Mouse (Mus musculus) layer of hippocampus, adult 9-11 months (tissue): ENCODE measurements around the gene Nme3.

Experiments used
- DNase-seq: peaks from one replicate; pipeline ENCODE4 v3.0.0; 2022

Gene Nme3

DNA sequence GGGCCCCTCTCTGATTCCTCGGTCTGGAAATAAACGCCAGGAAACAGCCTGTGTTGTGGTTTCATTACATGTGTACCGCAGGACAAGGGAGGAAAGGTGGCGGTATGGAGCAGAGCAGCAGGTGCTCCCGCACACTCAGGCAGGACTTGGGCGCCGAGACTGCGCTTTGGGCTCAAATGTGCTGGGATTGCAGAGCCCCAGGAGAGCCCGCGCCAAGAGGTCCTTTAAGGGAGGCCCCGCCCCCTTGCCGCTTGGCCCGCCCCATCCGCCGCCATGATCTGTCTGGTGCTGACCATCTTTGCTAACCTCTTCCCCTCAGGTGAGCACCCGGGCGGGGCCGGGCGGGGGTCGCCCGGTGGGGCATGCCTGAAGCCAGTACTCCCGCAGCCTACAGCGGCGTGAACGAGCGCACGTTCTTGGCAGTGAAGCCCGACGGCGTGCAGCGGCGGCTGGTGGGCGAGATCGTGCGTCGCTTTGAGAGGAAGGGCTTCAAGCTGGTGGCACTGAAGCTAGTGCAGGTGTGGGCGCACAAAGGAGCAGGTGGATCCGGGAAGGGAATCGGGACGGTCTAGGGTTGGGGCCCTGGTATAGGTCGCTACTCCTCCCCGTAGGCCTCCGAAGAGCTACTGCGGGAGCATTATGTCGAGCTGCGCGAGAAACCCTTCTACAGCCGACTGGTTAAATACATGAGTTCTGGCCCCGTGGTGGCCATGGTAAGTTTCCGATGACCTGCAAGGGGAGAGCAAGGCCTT, at the start of gene Nme3:
Gene Nme3, plus strand, starts transcription at position 260 of the 752 bp plus-strand sequence.
- DNase-seq, result peak; percentile 77

DNA sequence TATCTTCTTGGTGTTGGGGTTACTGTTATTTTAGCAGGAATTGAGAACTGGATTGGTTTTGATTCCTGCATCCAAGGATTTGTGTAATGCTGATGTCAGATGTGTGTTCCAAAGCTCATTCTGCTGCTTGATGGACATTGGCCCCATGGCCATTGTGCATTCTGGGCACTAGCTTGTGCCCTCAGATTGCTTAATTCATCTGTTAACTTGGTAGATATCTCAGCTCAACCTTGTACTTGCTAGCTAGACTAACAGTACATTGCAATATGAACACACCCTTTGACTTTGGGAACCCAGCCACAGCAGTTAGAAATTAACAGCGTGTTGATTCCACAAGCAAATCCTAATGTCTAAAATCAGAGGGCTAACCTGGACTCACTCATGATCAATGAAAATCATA, 48.9 kb upstream of the Nme3 start:
- no peak for DNase-seq

- no peak for DNase-seq
These were observed 47.7 kb upstream of the Nme3 start for GRCm38 (mm10) chr17:24848600-24849031.

DNA sequence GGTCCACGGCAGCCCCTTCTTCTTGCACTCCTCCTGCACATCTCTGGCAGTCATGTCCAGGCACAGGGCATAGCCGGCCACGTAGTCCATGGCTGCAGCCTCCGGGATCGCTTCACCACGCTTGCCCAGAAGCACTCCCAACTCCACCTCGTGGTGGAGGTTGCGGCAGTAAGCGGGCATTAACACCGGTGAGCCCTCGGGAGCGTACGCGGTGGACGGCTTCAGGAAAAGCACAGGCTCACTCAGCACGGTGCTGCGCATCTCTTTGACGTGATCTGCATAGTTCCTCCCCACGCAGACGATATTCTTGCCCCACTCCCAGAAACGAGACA, 46.6 kb upstream of the Nme3 start:
- no peak for DNase-seq

DNA sequence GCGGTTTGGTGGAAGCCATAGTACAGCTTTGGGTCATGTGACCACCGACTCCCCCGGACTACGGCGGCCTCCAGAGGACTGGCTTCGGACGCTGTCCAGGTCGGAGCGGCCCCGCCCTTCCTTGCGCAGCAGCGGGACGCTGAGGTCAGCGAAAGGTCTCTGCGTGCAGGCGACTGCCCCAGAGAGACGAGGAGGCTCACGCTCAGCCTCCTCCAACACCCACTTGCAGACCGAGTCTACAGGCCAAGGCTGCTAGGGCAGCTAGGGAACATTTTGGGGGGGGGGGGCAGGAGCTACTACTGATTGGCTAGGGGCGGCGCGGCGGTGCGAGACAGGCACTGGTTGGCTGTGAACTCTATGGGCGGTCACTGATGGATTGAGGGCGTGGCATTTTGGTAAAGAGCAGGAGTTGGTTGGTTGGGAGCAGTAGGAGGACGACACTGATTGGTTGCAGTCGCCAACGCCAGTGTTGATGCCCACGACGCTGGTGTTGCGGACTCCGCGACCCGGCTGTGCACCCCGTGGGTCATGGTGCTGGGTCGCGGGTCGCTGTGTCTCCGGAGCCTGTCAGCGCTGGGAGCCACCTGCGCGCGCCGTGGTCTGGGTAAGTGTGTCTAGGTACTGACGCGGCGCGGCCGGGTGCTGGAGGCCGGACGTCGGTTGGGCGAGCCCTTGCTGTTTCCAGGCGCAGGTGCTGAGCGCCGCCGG, 46.1 kb upstream of the Nme3 start, which contains the start of gene Fahd1:
Gene Fahd1, minus strand, starts transcription at position 300 of the 708 bp plus-strand sequence.
- peak; percentile 99 for DNase-seq

GRCm38 (mm10) chr17:24850773-24851127, 45.5 kb upstream of the Nme3 start:
- no peak for DNase-seq

GRCm38 (mm10) chr17:24851381-24852125, 44.7 kb upstream of the Nme3 start:
- DNase-seq, result no peak

- no peak for DNase-seq
These were observed 40.3 kb upstream of the Nme3 start for GRCm38 (mm10) chr17:24855838-24856464.

GRCm38 (mm10) chr17:24856589-24856988, 39.7 kb upstream of the Nme3 start:
- no peak for DNase-seq

- no peak for DNase-seq
These were observed 38.3 kb upstream of the Nme3 start for GRCm38 (mm10) chr17:24857831-24858470.

DNA sequence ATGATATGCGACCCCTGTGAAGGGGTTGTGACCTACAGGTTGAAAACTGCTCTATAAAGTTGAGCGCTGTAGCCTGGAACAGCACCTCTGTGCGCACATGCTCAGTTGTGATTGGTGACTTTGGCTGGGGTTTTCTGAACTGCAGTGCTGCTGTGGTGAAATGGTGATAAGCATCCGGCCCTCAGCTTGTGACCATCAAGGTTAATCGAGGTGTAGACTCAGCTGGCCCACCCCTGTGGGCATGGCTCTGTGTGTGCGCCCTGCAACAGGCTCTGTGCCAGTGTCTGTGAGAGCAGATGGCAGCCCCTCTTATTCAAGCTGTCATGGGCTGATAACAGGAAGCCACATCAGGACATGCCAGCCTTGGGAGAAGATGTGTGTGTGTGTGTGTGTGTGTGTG, 37.3 kb upstream of the Nme3 start:
- DNase-seq, result peak; percentile 52

- DNase-seq, result no peak
These were observed 36.2 kb upstream of the Nme3 start for GRCm38 (mm10) chr17:24860076-24860475.

- DNase-seq, result no peak
These were observed 34.5 kb upstream of the Nme3 start for GRCm38 (mm10) chr17:24861785-24862184.

DNA sequence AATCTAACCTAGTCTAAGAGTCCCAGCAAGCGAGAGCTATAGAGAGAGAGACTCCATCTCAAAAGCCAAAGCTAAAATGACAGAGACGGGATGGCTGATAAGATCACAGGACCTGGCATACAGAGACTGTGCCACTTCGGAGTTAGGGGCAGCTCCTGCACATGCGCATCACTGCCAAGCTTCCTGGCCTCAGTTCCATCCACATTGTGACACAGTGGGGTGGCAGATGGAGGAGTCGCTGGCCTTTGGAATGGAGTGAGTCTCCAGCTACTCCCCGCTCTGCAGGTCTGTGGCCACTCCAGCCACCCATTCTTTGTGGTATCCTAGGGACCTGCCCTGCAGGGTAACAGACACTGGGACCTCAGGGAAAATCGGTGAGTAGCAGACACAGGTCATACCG, 30.5 kb upstream of the Nme3 start, which contains the start of gene Igfals:
Gene Igfals, plus strand, starts transcription at position 222 of the 400 bp plus-strand sequence.
- DNase-seq, result no peak

GRCm38 (mm10) chr17:24867914-24868313, 28.4 kb upstream of the Nme3 start:
- peak; percentile 61 for DNase-seq

DNA sequence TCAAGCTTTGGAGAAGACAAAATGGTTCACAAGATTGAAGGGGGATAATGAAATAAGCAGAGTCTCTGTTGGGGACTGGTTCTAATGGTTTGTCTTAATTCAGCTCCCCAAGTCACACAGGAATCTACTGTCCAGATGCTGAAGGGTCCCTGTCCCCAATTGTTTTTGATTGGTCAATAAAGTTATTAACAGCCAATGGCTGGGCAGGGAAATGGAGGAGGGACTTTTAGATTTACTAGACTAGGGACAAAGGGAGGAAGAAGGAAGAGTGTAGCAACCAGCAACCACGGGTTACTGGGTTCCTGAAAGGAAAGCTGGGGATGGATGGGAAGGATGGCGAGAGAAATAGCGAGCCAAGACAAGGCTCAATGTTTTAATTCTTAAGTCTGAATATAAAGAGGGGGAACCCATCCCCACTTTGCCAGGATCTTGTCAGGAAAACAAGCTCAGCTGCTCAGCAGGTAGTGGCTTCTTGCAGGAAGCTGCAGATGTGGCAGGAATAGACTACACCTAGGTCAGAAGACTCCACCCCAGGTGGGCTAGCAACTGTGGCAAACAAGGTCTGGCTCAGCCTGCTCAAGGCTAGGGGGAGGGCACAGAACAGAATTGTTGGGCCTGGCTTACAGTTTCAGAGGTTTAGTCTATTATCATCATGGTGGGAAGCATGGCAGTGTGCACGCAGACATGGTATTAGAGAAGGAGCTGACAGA, 22.4 kb upstream of the Nme3 start:
- no peak for DNase-seq

GRCm38 (mm10) chr17:24874405-24874745, 21.9 kb upstream of the Nme3 start:
- DNase-seq, result no peak

DNA sequence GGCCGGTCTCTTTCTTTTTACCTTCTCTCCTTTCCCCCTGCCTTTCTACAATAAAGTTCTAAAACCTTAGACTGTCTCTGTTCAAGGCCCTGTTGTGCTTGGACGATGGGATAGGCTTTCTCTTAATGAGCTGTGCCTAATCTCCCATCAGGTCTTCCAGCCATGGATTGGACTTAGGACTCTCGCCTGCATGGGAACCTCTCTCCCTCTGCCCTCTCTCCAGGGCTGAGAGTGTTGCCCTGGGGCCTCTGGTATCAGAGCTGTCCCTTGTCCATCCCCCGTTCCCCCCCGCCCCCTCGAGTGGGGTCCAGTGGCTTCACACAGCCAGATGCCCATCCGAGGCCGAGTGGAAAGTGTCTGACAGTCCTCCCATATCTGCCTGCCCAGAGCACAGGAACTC, 21.3 kb upstream of the Nme3 start:
- DNase-seq, result no peak

- DNase-seq, result no peak
These were observed 18.8 kb upstream of the Nme3 start for GRCm38 (mm10) chr17:24877336-24878116.

DNA sequence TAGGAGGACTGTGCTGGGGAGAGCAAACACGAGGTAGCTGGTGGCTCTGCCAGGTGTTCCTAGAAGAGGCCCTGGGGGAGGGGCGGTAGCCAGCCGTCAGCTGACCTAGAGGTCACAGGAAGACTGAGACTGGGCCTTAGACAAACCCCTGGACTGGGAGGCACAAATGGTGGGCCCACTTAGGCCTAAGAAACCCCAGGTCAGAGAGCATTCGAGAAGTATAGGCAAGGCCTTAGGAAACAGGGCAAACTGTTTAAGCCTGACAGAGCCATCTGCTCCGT, 18.2 kb upstream of the Nme3 start:
- DNase-seq, result no peak

- no peak for DNase-seq
These were observed 17.8 kb upstream of the Nme3 start for GRCm38 (mm10) chr17:24878531-24878930.
